Mouse (Mus musculus): ENCODE data around the gene Thsd4. TPM values are rescaled to one million over a fixed set of nuclear protein-coding genes. Genes with fewer than 3 reads are reported as not detected.
A peak's percentile ranks its signal among the peaks of the same experiment; 100 is the strongest.

Gene Thsd4
- polyA plus RNA-seq, 1 experiment: 2.1 TPM

GRCm38 (mm10) chr9:60400001-60400400 lies 121.8 kb downstream of the Thsd4 start:
- DNase-seq (ENCODE audit: low read depth, low spot score): no peak
- WGBS: 91% methylated on average over 8 of the region's 8 CpGs

GRCm38 (mm10) chr9:60398073-60398472 lies 123.8 kb downstream of the Thsd4 start:
- no peak for DNase-seq (ENCODE audit: low read depth, low spot score)
- WGBS: 46% methylated on average over 2 of the region's 2 CpGs

- DNase-seq (ENCODE audit: low read depth, low spot score): no peak
- WGBS: 68% methylated on average over 3 of the region's 3 CpGs
Measured at GRCm38 (mm10) chr9:60396096-60396495, 125.8 kb downstream of the Thsd4 start.

DNA sequence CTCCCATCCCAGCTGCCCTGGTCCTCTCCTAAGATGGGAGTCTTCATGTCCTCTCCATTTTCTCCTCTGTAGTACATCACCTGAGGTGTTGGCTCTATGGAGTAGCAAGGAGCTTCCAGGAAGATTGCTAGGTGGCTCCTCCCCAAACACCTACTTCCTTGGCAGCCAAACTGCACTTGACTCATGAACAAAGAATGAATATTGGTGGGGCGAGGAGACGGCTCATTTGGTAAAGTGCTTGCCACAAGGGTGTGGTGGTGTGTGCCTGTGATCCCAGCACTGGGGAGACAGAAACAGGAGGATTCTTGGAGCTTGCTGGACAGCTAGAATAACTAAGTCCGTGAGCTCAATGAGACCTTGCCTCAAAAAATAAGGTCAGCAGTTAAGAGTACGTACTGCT lies 128.9 kb downstream of the Thsd4 start:
- WGBS: 49% methylated on average over 4 of the region's 4 CpGs

DNA sequence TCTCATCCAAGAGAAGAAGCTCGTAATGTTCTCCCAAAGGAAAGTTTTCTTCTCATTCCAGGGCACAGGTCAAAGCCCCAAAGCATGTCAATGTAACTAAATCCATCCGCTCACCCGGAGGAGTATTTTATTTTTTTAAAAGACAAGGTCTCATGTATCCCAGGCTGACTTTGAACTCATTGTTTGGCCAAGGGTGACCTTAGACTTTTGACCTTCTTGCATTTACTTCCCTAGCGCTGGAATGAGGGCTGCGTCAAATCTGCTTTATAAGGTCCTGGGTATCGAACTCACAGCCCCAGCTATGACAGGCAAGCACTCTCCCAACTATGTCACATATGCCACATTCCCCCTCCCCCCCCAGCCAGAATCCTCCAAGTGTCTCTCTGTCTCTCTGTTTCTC lies 137.1 kb downstream of the Thsd4 start:
- DNase-seq (ENCODE audit: low read depth, low spot score): no peak
- WGBS: 84% methylated on average over 6 of the region's 6 CpGs

More for the DNA sequence above, 128.9 kb downstream of the Thsd4 start:
- DNase-seq (ENCODE audit: low read depth, low spot score): peak; percentile 44

- DNase-seq (ENCODE audit: low read depth, low spot score): no peak
- WGBS: 71% methylated on average over 4 of the region's 4 CpGs
Measured at GRCm38 (mm10) chr9:60382941-60383340, 138.9 kb downstream of the Thsd4 start.

- DNase-seq (ENCODE audit: low read depth, low spot score): no peak
- WGBS: 74% methylated on average over 4 of the region's 4 CpGs
Measured at GRCm38 (mm10) chr9:60382526-60382925, 139.3 kb downstream of the Thsd4 start.

DNA sequence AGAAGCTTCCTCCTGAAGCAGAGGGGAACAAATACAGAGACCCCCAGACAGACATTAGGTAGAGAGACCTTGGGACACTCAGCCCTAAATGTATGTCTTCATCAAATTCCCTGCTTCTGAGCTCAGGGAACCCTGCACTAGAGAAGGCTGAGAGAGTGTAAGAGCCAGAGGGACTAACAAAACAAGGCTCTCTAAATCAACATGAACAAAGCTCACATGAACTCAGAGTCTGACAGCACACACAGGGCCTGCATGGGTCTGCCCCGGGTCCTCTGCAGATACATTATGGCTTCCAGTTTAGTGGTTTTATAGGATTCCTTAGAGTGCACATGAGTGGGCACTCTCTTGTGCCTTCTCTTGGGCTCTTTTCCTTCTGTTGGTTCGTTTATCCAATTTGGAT lies 140.8 kb downstream of the Thsd4 start:
- WGBS: 88% methylated on average over 2 of the region's 2 CpGs
- no peak for DNase-seq (ENCODE audit: low read depth, low spot score)

GRCm38 (mm10) chr9:60380550-60380949 lies 141.3 kb downstream of the Thsd4 start:
- 84% methylated on average over 4 of the region's 4 CpGs for WGBS
- no peak for DNase-seq (ENCODE audit: low read depth, low spot score)

GRCm38 (mm10) chr9:60378235-60378634 lies 143.6 kb downstream of the Thsd4 start:
- WGBS: 79% methylated on average over 6 of the region's 6 CpGs

DNA sequence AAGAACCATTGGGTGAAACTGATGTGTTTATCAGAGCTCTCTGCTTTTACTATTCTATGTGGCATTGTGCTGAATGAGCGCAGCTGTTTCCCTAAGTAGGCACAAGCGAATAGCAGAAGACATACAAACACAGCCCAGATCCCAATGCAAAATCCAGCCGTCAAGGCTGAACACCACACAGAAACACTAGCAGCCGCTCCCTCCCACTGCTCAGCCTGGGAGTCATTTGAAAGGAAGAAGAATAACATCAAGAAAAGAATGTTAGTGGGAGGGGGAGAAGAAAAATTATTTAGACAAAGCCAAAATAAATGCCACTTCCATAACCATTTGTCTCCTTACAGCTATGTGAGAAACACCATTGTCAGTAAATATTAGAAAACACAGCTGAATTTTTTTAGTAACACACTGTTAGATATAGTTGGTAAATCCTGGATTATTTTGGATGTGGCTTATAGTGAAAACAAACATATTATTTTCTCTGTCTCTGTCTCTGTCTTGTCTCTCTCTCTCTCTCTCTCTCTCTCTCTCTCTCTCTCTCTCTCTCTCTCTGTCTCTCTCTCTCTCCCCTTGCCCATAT lies 148.6 kb downstream of the Thsd4 start:
- WGBS: 71% methylated on average over 4 of the region's 4 CpGs
- no peak for DNase-seq (ENCODE audit: low read depth, low spot score)

More at GRCm38 (mm10) chr9:60378235-60378634, 143.6 kb downstream of the Thsd4 start:
- no peak for DNase-seq (ENCODE audit: low read depth, low spot score)

- DNase-seq (ENCODE audit: low read depth, low spot score): no peak
- 64% methylated on average over 9 of the region's 9 CpGs for WGBS
Measured at GRCm38 (mm10) chr9:60368516-60368915, 153.3 kb downstream of the Thsd4 start.

GRCm38 (mm10) chr9:60367617-60368305 lies 154.1 kb downstream of the Thsd4 start:
- WGBS: 84% methylated on average over 10 of the region's 10 CpGs
- no peak for DNase-seq (ENCODE audit: low read depth, low spot score)

GRCm38 (mm10) chr9:60364166-60364781 lies 157.6 kb downstream of the Thsd4 start:
- DNase-seq (ENCODE audit: low read depth, low spot score): no peak
- WGBS: 26% methylated on average over 14 of the region's 14 CpGs

DNA sequence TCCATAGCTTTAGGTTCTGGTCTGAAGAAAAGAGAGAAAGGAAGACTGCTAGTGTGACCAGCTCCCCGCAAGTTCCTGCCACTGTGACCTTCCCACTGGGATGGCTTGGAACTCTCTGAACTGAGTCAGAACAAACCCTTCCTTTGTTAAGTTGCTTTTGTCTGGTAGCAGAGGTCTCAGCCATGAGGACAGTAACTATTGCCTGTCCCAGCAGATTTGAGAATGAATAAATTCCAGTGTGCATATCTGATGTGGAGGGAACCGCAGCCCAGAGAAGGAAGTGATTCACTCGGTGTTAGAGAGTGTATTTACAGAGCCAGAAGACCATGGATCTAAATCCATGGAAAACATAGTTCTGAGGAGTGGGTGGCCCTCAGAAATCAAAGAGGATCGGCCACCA lies 169.5 kb downstream of the Thsd4 start:
- no peak for DNase-seq (ENCODE audit: low read depth, low spot score)
- 71% methylated on average over 4 of the region's 4 CpGs for WGBS

- 41% methylated on average over 6 of the region's 6 CpGs for WGBS
- peak; percentile 53 for DNase-seq (ENCODE audit: low read depth, low spot score)
Measured at GRCm38 (mm10) chr9:60351153-60351552, 170.7 kb downstream of the Thsd4 start.

- WGBS: 48% methylated on average over 5 of the region's 5 CpGs
Measured at GRCm38 (mm10) chr9:60336147-60336546, 185.7 kb downstream of the Thsd4 start.

DNA sequence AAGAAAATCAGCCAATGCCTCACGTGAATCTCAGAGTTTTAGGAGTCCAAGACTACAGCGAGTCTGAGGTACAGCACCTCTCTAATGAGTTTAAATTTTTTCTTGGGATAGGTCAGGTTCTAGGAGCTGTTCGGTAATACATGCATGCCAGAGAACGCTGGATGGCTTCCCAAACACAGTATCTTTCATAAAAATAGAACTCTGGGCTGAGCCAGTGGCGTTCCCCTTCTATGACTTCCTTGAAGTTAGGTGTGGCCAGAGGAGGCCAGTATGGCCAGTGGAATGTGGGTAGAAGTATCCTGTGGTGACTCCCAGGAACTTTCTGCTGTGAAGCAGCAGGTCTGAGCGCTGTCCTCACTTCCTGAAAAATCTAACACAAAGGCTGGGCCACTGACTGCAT lies 186.4 kb downstream of the Thsd4 start:
- no peak for DNase-seq (ENCODE audit: low read depth, low spot score)
- 37% methylated on average over 6 of the region's 6 CpGs for WGBS

More at GRCm38 (mm10) chr9:60336147-60336546, 185.7 kb downstream of the Thsd4 start:
- no peak for DNase-seq (ENCODE audit: low read depth, low spot score)

- WGBS: 88% methylated on average over 4 of the region's 4 CpGs
- DNase-seq (ENCODE audit: low read depth, low spot score): no peak
Measured at GRCm38 (mm10) chr9:60329911-60330310, 191.9 kb downstream of the Thsd4 start.

DNA sequence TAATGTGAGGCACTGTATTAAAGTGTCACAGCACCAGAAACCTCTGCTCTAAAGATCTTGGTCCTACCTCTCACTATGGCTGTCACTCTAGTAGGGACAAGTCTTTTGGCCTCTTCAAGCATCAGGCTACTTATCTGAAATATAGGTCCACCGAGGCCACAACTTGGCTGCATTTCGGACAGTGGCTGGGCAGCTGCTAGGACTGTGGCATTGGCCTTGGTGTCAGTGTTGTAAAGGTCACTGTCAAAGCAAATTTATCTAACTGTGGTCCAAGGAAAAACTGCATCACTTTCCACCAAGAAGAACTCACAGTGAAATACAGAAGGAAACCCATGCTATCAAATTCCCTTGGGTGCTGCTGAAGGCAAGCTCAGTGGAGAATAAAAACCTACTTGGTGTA lies 197.1 kb downstream of the Thsd4 start:
- WGBS: 79% methylated on average over 2 of the region's 2 CpGs

GRCm38 (mm10) chr9:60323435-60323834 lies 198.4 kb downstream of the Thsd4 start:
- 74% methylated on average over 6 of the region's 6 CpGs for WGBS
- DNase-seq (ENCODE audit: low read depth, low spot score): no peak

More for the DNA sequence above, 197.1 kb downstream of the Thsd4 start:
- DNase-seq (ENCODE audit: low read depth, low spot score): no peak
